Mouse (Mus musculus) embryonic fibroblast, embryonic 13.5 days (primary cell): ENCODE measurements around the gene Gpatch8.

Source experiments
- CTCF ChIP-seq: IDR thresholded peaks from 2 replicates; pipeline ENCODE4 v1.5.1; 2011; ENCODE audit warnings: mild to moderate bottlenecking, control low read depth, low read length, moderate library complexity, borderline replicate concordance; ENCODE audit not compliant: insufficient read depth
- POLR2A ChIP-seq: IDR thresholded peaks from 2 replicates; pipeline ENCODE4 v1.6.1; 2011; ENCODE audit warnings: low read depth, mild to moderate bottlenecking, control low read depth, low read length, moderate library complexity

- no peak for TF ChIP-seq CTCF
- TF ChIP-seq POLR2A = no peak
Observed at GRCm38 (mm10) chr11:102475027-102475426, 81.2 kb downstream of the Gpatch8 start.
